Mouse (Mus musculus) embryonic fibroblast, embryonic 13.5 days (primary cell): Measurements from ENCODE around the gene Ssr1. TPM values are rescaled to one million over a fixed set of nuclear protein-coding genes. Genes with fewer than 3 reads are reported as not detected.
A peak's percentile ranks its signal among the peaks of the same experiment; 100 is the strongest.

Source experiments
- H3K27ac ChIP-seq: 2 replicates; pipeline ENCODE4 v1.5.1; 2012; ENCODE audit warnings: low read length, control low read depth, inconsistent platforms; ENCODE audit not compliant: insufficient read depth
- H3K4me1 ChIP-seq: 2 replicates; pipeline ENCODE4 v1.6.1; 2011; ENCODE audit warnings: low read length; ENCODE audit not compliant: control insufficient read depth, insufficient read depth
- H3K4me3 ChIP-seq: 2 replicates; pipeline ENCODE4 v1.5.1; 2011; ENCODE audit warnings: mild to moderate bottlenecking, control low read depth, low read length; ENCODE audit not compliant: insufficient read depth
- CTCF ChIP-seq: IDR thresholded peaks from 2 replicates; pipeline ENCODE4 v1.5.1; 2011; ENCODE audit warnings: mild to moderate bottlenecking, control low read depth, low read length, moderate library complexity, borderline replicate concordance; ENCODE audit not compliant: insufficient read depth
- POLR2A ChIP-seq: IDR thresholded peaks from 2 replicates; pipeline ENCODE4 v1.6.1; 2011; ENCODE audit warnings: low read depth, mild to moderate bottlenecking, control low read depth, low read length, moderate library complexity
- polyA plus RNA-seq: library from polyadenylated mRNA; stranded (reverse); fragments of >200 nt; gene quantifications from 2 replicates; pipeline ENCODE4 v1.2.4, GENCODE M21; 2011; ENCODE audit warnings: low read depth; ENCODE audit not compliant: missing spikeins, insufficient read length

The Ssr1 gene
- 280 and 311 TPM in 2 replicates for polyA plus RNA-seq

DNA sequence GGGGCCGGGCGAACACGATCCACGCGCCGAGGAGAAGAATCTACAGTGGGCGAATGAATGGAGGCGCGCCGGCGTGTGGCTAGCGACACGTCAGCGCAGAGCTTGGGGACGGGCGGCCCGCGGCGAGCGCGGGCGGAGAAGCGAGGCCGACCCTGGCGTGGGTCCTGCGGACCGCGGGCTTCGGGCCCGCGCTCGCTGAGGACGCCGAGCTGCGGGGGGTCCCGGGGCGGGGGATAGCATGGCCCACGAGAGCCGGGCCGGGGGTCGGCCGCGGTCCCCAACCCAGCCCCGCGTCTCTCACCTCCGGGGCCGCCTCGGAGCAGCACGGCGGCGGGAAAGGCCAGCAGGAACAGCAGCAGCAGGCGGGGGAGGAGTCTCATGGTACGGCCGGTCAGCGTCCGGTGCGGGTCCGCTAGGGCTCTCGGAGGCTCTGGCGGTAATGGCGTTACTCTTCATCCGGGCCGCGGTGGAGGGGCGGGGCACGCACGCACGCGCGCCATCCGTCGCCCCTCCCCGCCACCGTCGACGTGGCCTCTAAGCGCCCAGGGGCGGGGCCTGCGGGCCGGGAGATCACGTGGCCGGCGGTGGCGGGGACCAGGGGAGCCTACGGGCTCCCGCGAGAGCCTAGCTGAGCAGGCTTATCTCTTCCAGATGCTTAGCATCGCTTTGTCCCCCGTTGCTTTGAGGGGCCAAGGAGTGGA lies at the start of gene Ssr1:
Gene Ssr1, minus strand, starts transcription at position 514 of the 701 bp plus-strand sequence.
- Histone ChIP-seq H3K4me1 (no peaks in the 10 kb centered on the region), H3K4me3 (peak within 1 kb of the TSS; percentile 90), H3K27ac (peak within 1 kb of the TSS; percentile 77)
- TF ChIP-seq POLR2A (peak; percentile 92), CTCF (no peak)

DNA sequence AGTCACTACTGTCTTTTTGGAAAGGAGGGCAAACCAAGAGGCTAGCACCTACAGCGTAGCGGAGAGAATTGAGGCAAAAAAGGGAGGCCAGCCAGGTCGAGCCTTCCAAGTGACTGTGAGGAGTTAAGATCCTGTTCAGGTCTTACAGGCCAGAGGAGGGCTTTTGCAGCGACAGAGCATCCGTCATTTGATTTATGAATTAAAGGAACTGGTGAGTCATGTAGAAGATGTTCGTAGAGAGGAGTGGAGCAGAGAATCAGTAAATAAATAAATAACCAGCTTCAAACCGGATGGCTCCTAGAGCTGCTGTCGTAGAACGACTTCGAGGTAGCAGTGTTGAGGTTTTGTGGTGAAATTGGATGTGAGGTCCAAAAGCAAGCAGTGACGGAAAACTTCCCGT lies 43.8 kb upstream of the Ssr1 start:
- peak overlapping the region; percentile 85 for H3K4me3 ChIP-seq

DNA sequence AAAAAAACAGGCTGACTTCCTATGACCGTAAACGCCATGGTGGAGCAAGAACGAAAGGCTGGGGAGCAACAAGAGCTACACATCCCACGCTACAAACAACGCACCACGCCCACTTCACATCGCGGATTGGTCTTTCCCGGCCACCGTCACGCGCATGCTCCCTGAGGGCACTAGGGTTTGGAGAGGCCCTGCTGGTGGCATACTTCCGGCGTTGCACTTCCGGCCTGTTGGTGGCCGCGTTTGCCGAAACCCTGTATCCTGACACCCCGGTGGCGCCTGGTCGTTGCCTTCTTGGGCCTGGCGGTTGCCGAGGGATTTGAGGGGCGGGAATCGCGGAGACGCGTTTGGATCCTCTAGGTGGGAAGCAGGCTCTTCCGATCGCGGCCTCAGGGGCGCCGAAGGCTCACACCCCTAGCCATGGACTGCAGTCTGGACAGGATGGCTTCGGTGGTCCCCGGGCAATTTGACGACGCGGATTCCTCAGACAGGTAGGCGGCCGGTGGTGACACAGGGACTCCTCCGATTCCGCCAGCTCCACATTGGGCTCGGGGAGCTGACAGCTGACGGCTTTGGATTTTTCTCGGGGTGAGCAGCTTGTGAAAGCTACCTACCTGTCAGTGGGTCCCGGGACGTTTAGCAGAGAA lies 43.1 kb upstream of the Ssr1 start, which contains the start of gene Cage1:
Gene Cage1, minus strand, starts transcription at position 26 of the 644 bp plus-strand sequence.
- peak within 1 kb of the TSS; percentile 56 for H3K27ac ChIP-seq
- peaks cover 3% of the 10 kb centered on the region for H3K4me1 ChIP-seq
- TF ChIP-seq POLR2A (peak; percentile 83), CTCF (no peak)
- H3K4me3 ChIP-seq, result peak within 1 kb of the TSS; percentile 85

More for the DNA sequence above, 43.8 kb upstream of the Ssr1 start:
- H3K27ac ChIP-seq, result no peak overlapping the region
- peaks cover 3% of the 10 kb centered on the region for H3K4me1 ChIP-seq
- no peak for TF ChIP-seq CTCF
- no peak for TF ChIP-seq POLR2A

DNA sequence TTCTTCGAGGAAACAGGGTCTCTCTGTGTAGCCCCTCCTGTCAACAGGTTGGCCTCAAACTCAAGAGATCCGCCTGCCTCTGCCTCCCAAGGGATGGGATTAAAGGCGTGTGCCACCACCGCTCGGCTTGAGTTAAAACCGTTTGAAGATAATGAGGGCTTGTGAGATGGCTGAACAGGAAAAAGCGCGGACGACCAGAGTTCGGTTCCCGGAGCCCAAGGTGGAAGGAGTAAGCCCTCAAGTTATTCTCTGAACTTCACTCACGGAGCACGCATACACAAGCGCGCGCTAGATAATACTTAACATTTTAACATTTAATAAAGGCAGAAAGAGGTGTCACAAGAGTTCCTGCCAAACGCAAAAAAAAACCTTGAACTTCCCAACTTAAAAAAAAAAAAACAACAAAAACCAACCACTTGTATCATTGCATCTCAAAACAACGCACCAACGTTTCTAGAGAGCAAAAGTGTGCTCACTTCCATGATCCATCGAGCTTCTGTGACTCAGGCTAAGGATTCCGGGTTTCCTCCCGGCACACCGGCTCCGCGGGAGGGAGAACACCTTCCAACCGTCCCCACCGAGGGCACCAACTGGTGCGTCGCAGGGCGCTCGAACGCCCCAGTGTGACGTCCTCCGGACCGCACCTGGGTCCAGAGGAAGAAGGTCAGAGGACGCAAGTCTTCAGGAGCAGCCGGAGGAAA lies 42.5 kb upstream of the Ssr1 start, which contains the start of gene Riok1:
Gene Riok1, plus strand, starts transcription at position 653 of the 701 bp plus-strand sequence.
- Histone ChIP-seq H3K27ac (peak within 1 kb of the TSS; percentile 56), H3K4me1 (peaks cover 3% of the 10 kb centered on the region), H3K4me3 (peak within 1 kb of the TSS; percentile 85)
- TF ChIP-seq POLR2A (no peak), CTCF (no peak)

DNA sequence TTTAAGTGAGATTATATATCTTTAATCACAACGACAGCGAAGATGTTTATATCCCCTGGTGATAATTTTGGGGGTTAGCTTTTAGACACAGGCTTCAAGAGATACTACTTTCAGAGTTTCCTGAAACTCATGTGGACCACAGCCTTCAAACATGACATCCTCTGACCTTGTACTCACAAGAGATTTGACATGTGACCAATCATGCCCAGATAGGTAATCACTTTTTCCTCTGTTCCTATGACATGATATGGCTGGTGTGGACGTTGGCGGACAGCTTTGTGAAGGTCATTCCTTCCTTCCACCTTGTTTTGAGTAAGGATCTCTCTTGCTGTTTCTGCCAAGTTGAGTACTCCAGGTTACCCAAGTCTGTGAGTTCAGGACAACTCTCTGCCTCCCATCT lies 34.4 kb upstream of the Ssr1 start:
- no peaks in the 10 kb centered on the region for H3K4me1 ChIP-seq
- no peak for TF ChIP-seq POLR2A
- no peak for TF ChIP-seq CTCF

DNA sequence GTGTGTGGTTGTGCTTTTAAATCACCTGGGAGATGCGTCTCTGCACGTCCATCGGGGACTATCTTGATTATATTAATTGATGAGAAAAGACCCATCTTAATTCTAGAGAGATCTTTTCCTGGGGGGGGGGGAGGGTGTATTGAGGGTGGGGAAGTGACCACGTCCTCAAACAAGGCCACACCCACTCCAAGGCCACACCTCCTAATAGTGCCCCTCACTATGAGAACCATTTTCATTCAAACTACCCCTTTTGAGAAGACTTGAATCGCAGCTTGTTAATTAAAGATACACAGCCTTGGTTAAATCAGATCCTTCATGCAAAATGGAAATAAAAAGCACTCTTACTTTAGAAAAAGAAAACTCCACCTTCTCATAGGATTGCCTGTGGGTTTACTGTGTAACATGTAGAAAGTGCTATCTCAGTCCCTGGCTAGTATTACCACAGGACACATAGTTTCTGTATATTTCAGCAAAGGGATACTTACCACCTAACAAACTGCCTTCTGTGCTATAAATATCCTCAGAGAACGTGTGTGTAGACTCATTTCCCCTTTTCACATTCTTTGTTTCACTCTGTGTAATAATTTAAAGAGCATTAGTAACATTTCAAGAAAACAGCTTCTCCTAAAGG lies 33.7 kb upstream of the Ssr1 start:
- TF ChIP-seq CTCF (no peak), POLR2A (no peak)
- Histone ChIP-seq H3K4me1 (no peaks in the 10 kb centered on the region), H3K4me3 (no peak overlapping the region), H3K27ac (no peak overlapping the region)

More for the DNA sequence above, 34.4 kb upstream of the Ssr1 start:
- no peak overlapping the region for H3K4me3 ChIP-seq
- no peak overlapping the region for H3K27ac ChIP-seq

DNA sequence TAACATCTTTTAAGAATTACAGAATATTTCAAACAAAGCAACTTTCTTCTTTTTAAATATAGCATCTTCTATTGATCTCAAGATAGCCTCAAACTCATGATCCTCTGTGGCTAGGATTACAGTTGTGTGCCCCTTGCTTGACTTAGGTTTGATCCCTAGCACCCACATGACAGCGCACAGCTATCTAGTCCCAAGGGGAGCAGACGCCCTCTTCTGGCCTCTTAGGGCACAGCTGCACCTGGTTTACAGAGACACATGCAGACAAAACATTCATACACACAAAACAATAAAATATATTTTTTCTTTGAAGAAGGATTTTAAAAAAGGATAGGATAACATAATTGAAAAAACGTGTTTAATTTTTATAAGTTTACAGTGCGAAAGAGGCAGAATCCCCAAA lies 31.9 kb upstream of the Ssr1 start:
- H3K27ac ChIP-seq, result no peak overlapping the region
- no peaks in the 10 kb centered on the region for H3K4me1 ChIP-seq
- no peak overlapping the region for H3K4me3 ChIP-seq
- no peak for TF ChIP-seq POLR2A
- 0 out of 2 replicates have a peak, but pooled peaks have one; percentile 10 for TF ChIP-seq CTCF

DNA sequence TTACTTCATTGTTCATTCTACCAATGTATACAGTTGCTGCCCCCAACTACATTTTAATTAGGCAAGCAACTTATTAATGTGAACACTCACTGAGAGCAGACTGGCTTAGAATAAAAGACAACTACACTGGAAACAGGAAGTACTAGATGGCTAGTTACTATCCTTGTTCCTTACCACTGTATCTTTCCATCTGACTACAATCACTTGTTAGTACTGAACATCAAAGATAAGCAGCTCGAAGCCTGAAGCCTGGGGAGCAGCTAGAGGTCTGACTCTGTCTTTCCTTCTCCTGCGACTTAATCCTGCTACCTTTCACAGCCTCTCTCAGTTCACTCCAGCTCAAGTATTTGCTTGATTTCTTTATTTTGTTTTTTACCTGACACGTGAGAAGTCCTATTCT lies 24.8 kb upstream of the Ssr1 start:
- TF ChIP-seq CTCF (no peak), POLR2A (no peak)

DNA sequence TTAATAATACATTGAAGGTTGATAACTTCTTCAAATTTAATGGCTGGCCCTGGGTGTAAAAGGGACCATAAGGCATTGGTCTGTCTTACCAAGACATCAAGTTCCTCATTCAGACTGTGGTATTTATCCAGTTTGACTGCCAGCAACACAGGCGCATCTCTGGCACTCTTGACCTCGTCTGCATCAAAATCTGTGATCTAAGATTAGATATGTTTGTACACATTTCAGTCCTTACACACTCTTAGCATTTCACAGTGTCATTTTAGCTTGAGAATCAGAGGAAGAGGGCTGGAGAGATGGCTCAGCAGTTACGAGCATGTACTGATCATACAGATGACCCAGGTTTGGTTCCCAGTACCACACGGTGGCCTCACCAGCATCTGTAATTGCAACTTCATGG lies 21.6 kb upstream of the Ssr1 start:
- Histone ChIP-seq H3K27ac (no peak overlapping the region), H3K4me1 (peaks cover 7% of the 10 kb centered on the region), H3K4me3 (no peak overlapping the region)
- TF ChIP-seq CTCF (no peak), POLR2A (no peak)

More for the DNA sequence above, 24.8 kb upstream of the Ssr1 start:
- Histone ChIP-seq H3K4me3 (no peak overlapping the region), H3K27ac (no peak overlapping the region), H3K4me1 (no peaks in the 10 kb centered on the region)

DNA sequence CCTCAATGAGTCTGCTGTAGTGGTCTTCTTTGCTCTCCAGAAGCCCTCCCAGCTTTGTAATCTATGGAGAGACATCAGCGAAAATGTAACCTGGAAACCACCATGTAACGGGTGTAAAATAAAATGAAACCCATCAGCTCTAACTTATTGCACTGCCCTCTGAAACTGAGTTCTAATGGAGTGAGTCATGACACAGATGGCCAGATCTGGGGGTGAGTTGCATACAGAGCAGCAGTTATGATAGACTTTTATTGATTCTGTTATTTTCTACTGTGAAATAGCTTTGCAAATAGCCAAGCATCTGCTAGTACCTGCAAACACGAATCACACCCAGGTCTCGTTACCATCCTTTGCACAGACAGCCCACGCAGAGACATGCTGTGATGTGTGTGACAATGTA lies 18.4 kb upstream of the Ssr1 start:
- Histone ChIP-seq H3K4me1 (peaks cover 7% of the 10 kb centered on the region), H3K4me3 (no peak overlapping the region), H3K27ac (peak overlapping the region; percentile 78)
- TF ChIP-seq CTCF, result no peak
